Mouse (Mus musculus) embryonic facial prominence, embryonic 10.5 days (tissue): ENCODE data around the gene Sim2. TPM values are rescaled to one million over a fixed set of nuclear protein-coding genes. Genes with fewer than 3 reads are reported as not detected.

ENCODE experiments used
- DNase-seq: peaks from one replicate; pipeline ENCODE4 v3.0.0-alpha.2; 2017; ENCODE audit warnings: low spot score
- H3K27ac ChIP-seq: fragments of 300-500 bp; sonication (generic); replicated peaks from 2 replicates; pipeline ENCODE4 v1.5.1; 2016; ENCODE audit warnings: mild to moderate bottlenecking
- H3K27me3 ChIP-seq: fragments of 300-500 bp; sonication (generic); replicated peaks from 2 replicates; pipeline ENCODE4 v1.6.1; 2016; ENCODE audit warnings: low read depth, mild to moderate bottlenecking; ENCODE audit not compliant: poor library complexity, severe bottlenecking
- H3K36me3 ChIP-seq: fragments of 300-500 bp; sonication (generic); replicated peaks from 2 replicates; pipeline ENCODE4 v1.6.1; 2016; ENCODE audit warnings: mild to moderate bottlenecking, moderate library complexity
- H3K4me1 ChIP-seq: fragments of 300-500 bp; sonication (generic); 2 replicates; pipeline ENCODE4 v1.6.1; 2016
- H3K4me3 ChIP-seq: fragments of 300-500 bp; sonication (generic); 2 replicates; pipeline ENCODE4 v1.5.1; 2016; ENCODE audit warnings: mild to moderate bottlenecking, moderate library complexity
- H3K9me3 ChIP-seq: fragments of 300-500 bp; sonication (generic); 2 replicates; pipeline ENCODE4 v1.6.1; 2016; ENCODE audit warnings: mild to moderate bottlenecking
- WGBS: fragments of 180-500 bp; shearing (Covaris S2); methylation state at CpG from one replicate; pipeline ENCODE4 v1.1.7; 2016; 5-methylcytosine and 5-hydroxymethylcytosine counted together
- polyA plus RNA-seq: library from polyadenylated mRNA; unstranded; fragments of >200 nt; fragmentation: Nextera tagmentation; extraction: Ambion mirVana; gene quantifications from 2 replicates; pipeline ENCODE4 v1.2.1, GENCODE M21; 2016

The Sim2 gene
- polyA plus RNA-seq, 1 experiment from 2014 or later = 1.5 TPM

DNA sequence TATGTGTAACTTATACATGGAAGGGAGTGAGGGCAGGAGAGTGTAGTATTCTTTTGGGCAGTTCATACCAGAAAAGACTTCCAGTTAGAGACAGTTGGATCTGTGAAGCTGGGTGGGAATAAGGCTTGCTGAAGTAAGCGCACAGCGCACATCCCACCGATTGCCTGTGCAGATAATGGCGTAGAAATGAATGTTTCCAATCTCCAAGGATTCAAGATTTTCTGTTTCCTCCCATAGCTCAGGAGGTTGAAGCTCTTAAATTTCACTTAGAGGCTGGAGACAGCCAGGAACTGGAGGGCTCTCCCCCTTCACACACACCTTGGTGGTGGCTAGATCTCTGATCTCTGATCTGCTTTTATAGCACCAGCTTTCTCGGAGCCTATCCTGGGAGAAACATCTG lies 3.1 kb upstream of the Sim2 start:
- 15% methylated on average over 5 of the region's 5 CpGs for WGBS
- H3K9me3 ChIP-seq = no peaks in the 10 kb centered on the region
- H3K27ac ChIP-seq = no peak overlapping the region
- H3K4me3 ChIP-seq = no peak overlapping the region
- H3K36me3 ChIP-seq = no peaks in the 10 kb centered on the region
- peaks cover 44% of the 10 kb centered on the region for H3K4me1 ChIP-seq
- DNase-seq = no peak
- peaks cover 100% of the 10 kb centered on the region for H3K27me3 ChIP-seq

DNA sequence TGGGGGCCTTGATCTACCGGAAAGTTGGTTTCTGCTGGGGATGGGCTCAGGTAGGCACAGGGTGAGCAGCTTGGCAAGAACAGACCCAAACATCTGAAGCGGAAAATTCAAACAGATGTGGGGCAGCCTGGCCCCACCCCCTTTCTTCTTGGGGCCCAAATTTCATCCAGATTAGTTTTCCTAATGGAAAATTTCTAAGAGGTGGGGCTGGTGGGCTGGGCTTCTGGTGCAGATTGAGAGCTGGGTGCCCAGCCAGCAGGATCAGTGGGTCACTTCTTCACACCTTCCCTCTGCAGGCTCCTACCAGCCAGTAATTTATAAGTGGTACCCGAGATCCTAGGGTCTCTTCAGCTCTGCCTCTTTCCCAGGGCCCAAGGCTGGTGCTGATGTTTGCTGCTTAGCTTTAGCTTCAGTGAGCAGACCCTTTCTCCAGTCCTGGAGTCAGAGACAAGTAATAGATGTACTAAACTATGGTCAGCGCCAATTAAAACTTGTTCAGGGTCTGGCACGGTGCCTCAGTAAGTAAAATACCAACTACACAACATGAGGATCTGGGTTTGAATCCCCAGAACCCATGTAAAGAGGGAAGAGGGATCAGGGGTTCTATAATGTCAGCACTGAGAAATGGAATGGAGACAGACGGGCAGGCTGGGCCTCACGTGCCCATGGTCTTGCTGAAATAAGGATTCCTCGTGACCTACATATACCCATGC lies 2.6 kb upstream of the Sim2 start:
- peak; percentile 34 for DNase-seq
- no peaks in the 10 kb centered on the region for H3K9me3 ChIP-seq
- peaks cover 49% of the 10 kb centered on the region for H3K4me1 ChIP-seq
- no peaks in the 10 kb centered on the region for H3K36me3 ChIP-seq
- H3K27me3 ChIP-seq = peaks cover 100% of the 10 kb centered on the region
- 4% methylated on average over 8 of the region's 8 CpGs for WGBS
- H3K27ac ChIP-seq = no peak overlapping the region
- no peak overlapping the region for H3K4me3 ChIP-seq

DNA sequence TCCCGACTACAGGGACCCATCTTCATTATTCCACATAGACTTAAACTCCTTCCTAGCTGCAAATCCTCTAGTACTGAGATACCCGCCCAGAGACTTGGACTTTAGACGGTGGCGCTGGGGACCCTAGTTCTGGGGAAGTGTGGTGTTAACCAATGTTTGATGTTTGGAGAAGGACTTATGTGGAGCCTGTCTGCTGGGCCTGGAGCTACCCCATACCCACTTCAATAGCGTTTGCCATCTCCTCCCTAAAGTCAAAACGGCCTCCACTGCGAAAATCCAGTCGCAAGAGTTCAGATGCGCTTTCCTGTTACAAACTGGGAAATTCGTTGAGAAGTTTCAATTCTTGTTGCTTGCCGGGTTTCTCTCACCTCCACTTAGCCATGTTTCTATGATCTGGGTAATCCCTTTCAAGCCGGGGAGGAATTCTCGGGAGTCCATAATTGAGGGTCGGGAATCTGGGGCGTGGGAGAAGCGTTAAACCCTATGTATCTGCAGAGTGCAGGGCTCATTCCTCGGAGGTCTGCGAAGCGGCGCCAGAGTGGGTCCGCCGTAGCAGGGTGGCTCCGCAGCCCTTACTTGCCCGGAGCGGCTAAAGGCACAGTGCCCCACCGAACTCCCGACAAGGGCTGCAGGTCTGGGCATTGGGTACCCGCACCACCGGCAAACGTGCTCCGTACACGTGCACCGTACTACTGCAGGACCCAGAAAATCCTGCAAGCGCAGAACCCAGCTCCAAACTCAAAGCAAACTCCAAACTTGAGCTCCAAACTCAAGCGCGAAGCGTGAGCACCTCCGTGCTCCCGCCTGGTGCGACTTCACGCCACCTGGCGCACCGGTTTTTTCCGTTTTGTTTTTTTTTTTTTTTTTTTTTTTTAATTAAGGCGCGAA lies 1.5 kb upstream of the Sim2 start:
- peaks cover 100% of the 10 kb centered on the region for H3K27me3 ChIP-seq
- H3K4me3 ChIP-seq = peak overlapping the region; percentile 33

DNA sequence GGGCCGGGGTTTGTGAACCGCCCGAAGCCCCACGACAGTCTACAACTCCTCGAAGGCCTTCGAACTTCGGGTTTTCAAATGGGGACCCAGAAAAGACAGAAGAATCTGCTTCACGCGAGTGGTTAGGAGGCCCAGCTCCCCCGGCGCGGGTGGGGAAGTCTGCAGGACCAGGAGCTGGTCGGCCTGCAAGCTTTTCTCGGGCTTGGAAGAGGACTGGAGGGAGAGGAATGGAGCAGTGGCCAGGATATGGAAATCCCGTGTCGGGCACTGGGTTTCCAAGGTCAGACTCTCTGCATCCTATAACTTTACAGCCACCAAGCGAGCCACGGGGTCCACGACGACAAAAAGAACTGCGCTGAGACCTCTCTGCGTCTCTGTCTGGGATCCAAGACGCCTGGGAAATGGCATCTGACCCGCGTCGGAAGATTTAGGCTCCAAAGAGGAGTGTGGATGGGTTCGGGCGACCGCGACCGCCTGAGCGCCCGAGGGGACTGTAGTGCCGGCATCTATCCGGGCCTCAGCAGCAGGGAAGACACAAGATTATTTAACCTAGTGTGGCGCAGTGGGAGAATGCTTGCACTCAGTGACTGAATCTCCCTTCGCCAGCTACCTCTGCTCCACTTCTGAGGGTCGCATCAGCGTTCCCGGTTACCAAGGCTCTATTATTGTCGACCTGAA lies 744 bp upstream of the Sim2 start:
- peak; percentile 70 for DNase-seq
- WGBS = under 1% methylated on average over 41 of the region's 41 CpGs
- Histone ChIP-seq H3K27me3 (peaks cover 100% of the 10 kb centered on the region), H3K36me3 (no peaks in the 10 kb centered on the region), H3K27ac (peak overlapping the region; percentile 75; the same call in 1 of the 2 replicates), H3K9me3 (no peaks in the 10 kb centered on the region), H3K4me1 (peaks cover 51% of the 10 kb centered on the region), H3K4me3 (peak overlapping the region; percentile 56)

More for the DNA sequence above, 1.5 kb upstream of the Sim2 start:
- WGBS = under 1% methylated on average over 46 of the region's 46 CpGs
- Histone ChIP-seq H3K4me1 (peaks cover 52% of the 10 kb centered on the region), H3K27ac (0 out of 2 replicates have a peak overlapping the region, but pooled peaks have one; percentile 6), H3K9me3 (no peaks in the 10 kb centered on the region), H3K36me3 (no peaks in the 10 kb centered on the region)
- DNase-seq = peak; percentile 66

DNA sequence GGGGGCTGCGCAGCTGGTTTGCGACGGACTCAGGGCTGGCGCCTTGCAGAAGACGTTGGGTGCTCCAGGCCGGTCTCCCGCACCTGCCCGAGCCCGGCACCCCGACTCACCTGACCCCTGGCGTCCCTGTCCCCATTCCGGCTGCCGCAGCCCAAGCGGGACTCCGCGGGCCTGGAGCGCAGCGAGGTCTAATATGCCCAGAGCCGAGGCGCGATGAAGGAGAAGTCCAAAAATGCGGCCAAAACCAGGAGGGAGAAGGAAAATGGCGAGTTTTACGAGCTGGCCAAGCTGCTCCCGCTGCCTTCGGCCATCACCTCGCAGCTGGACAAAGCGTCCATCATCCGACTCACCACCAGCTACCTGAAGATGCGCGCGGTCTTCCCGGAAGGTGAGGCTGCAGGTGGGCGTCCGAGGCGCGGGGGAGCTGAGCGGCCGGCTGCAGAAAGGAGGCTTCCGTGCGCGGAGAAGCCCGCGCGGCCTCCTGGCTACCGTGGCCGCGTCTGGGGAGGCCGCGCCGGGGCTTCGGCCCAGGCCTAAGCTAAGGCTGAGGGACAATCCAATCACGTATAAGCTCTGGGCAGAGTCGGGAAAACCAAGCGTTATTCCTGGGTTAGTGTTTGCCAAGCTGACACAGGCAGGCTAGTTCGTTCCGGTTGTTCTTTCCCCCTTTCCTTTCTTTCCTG lies 1.0 kb downstream of the Sim2 start:
- DNase-seq = peak; percentile 70
- WGBS = under 1% methylated on average over 57 of the region's 57 CpGs
- H3K4me3 ChIP-seq = peak overlapping the region; percentile 56
- no peaks in the 10 kb centered on the region for H3K36me3 ChIP-seq
- H3K9me3 ChIP-seq = no peaks in the 10 kb centered on the region
- peaks cover 41% of the 10 kb centered on the region for H3K4me1 ChIP-seq
- peak overlapping the region; percentile 75 for H3K27ac ChIP-seq
- peaks cover 100% of the 10 kb centered on the region for H3K27me3 ChIP-seq

DNA sequence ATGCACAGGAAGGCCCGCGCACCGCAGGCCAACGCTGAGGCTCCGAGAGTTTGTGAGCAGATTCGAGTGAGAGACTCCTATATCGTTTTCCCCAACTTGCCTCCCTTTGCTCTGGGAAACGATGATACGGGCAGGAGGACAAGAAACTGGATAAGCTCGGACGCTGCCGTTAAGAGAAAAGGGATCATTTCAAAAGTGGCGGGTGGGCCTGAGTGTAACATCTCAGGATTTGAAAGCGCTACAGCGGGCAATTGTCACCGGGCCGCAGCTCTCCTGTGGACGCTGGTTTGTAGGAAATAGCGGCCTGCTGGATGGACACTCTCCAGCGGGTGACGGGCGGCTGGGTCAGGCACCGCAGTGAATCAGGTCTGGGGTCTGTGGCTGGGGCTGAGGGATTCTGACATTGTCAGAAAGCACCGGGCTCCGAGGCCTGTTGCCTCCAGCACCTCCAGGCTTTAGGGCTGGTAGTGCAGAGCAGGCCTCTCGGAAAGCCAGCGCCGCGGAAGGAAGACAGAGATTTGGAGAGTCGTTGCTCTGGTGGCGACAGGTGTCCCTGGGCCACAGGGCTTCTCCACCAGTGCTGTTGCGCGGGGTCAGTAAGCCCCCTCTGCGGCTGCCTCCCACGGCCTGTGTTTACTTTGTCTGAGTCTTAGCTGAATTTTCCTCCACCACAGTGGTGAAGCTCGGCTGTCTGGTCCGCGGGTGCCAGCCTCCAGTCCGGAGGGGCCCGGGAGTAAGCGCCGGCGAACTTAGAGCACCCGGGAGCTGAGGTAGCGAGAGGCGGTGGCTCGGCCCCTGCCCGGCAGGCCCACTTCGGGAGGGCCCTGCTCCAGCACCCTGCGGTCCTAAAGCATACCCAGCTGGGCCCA lies 2.2 kb downstream of the Sim2 start:
- Histone ChIP-seq H3K4me3 (peak overlapping the region; percentile 56), H3K9me3 (no peaks in the 10 kb centered on the region), H3K27me3 (peaks cover 100% of the 10 kb centered on the region), H3K36me3 (no peaks in the 10 kb centered on the region), H3K27ac (peak overlapping the region; percentile 44; the same call in 1 of the 2 replicates), H3K4me1 (peaks cover 35% of the 10 kb centered on the region)
- peak; percentile 70 for DNase-seq
- under 1% methylated on average over 50 of the region's 50 CpGs for WGBS

DNA sequence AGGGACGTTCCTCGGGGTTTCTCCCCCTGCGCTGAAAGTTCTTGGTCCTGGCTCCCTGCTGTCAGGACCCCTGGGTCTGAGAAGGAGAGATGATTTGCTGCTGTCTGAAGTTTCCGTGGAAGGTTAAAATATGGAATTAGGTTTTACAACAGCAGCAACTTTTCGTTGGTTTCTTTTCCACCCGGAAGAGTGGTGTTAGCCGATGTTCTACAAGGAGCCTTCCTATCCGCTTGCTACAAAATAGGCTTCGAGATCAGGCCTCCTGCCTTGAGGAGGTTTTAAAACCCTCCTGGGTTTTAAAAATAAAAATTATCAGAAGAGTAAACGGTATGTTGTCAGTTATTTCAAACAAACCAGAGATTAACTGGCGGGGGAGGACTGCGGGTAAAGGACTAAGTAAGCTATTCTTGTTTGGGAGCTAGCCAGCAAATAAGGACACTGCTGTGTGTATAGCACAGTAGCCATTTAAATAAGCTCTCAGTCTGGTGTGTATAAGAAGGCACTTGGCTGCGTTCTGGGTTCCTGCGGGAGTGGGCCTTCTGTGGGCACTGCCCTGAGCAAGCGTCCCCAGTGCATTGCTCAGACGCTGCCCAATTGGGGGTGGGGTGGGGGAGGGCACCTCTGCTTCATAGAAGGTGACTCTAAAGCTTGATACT lies 3.0 kb downstream of the Sim2 start:
- Histone ChIP-seq H3K36me3 (no peaks in the 10 kb centered on the region), H3K27me3 (peaks cover 100% of the 10 kb centered on the region), H3K4me3 (peak overlapping the region; percentile 56), H3K27ac (no peak overlapping the region), H3K9me3 (no peaks in the 10 kb centered on the region), H3K4me1 (peaks cover 37% of the 10 kb centered on the region)
- WGBS = 4% methylated on average over 16 of the region's 16 CpGs
- no peak for DNase-seq

DNA sequence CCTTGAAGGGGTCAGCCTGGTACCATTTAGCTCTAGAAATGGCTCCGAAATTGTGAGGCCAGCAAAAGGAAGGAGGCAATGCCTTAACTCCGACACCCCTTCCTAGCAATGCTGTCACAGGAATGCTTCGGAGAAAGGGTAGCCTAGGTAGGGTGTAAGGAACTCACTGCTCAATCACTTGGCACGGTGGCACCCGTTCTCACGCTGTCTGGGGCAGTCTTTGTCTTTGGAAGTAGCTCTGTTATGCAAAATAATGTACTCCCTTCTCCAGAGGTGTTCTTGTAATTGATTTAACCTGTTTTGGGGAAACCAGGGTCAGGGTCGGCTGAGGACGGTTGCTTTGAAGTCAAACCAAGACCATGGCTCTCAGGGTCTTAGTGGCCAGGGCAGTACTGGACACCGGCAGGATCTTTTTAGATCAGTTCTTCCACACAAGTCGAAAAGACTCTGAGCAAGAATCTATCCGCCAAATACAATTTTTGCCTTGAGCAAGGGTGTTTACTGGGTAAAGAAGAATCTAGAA lies 3.6 kb downstream of the Sim2 start:
- DNase-seq = peak; percentile 45
- Histone ChIP-seq H3K36me3 (no peaks in the 10 kb centered on the region), H3K27ac (no peak overlapping the region), H3K4me3 (peak overlapping the region; percentile 56), H3K9me3 (no peaks in the 10 kb centered on the region), H3K4me1 (peaks cover 43% of the 10 kb centered on the region), H3K27me3 (peaks cover 100% of the 10 kb centered on the region)
- 1% methylated on average over 11 of the region's 11 CpGs for WGBS

DNA sequence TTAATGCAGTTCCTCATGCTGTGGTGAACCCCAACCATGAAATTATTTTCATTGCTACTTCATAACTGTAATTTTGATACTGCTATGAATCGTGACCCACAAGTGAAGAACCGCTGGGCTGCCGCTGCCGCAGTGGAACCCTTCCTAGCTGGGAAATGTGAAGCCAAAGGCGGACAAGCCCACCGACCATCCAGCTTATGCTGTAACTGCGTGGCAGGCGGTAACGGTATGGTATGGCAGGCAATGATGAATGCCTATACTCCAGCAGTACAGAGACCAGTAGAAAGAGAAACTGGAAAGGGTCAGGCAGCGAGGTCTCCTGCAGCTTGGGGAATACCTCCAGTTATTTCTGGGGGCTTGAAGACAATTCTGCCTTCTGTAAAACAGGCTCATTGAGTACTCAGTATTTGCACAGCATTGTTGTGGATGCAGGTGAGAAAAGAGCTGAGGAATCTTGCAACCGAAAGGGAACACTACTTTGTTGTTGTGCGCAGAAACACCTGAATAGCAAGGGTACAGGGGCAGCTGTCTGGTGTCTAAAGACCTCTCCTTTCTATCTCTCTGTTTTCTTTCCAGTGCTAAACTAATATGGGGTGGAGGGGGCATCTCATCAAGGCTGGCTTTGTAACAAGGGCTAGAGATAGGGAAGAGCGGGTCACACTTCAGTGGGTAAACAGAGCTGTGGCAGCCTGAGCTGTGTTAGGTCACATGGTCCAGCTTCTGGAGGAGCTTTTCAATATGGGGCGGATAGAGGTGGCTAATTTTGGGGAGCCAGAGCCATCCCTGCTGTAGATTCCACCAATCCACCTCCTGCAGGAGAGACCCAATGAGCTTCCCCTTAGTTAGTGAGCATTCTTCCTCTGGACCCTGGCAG lies 4.3 kb downstream of the Sim2 start:
- H3K9me3 ChIP-seq = no peaks in the 10 kb centered on the region
- H3K4me3 ChIP-seq = peak overlapping the region; percentile 27; the same call in 1 of the 2 replicates
- WGBS = 5% methylated on average over 14 of the region's 14 CpGs
- H3K27ac ChIP-seq = no peak overlapping the region
- no peaks in the 10 kb centered on the region for H3K36me3 ChIP-seq
- peak; percentile 46 for DNase-seq
- peaks cover 100% of the 10 kb centered on the region for H3K27me3 ChIP-seq
- H3K4me1 ChIP-seq = peaks cover 46% of the 10 kb centered on the region

DNA sequence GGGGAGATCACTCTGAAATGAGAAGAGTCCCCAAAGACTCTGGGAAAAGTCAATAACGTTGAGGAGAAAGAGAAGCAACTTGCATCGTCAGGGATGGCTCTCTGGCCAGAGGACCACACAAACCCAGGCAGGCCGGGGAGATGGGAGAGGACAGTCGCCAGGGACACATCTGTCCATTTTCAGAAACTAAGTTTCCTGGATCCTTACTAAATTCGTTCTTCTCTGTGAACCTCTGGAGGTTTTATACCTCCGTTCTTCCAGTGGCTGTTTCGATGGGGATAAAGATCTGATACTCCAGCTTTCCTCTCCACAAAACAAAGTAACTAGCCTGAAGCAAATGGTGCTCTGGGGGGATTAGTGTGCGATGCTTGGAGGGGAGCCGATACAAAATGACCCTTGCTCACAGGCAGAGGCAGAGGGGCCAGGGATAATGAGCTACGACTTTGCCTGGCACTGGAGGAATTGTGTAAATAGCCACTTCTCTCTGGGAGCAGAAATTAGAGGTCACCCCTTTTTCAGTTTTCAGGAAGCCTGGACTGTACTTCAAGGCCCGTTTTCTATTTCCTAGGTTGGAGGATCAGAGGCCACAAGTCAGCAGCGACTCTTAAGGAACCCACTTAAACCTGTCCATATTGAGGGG lies 7.9 kb downstream of the Sim2 start:
- H3K27ac ChIP-seq = no peak overlapping the region
- no peaks in the 10 kb centered on the region for H3K9me3 ChIP-seq
- H3K27me3 ChIP-seq = peaks cover 100% of the 10 kb centered on the region
- DNase-seq = peak; percentile 44
- H3K36me3 ChIP-seq = no peaks in the 10 kb centered on the region
- peaks cover 43% of the 10 kb centered on the region for H3K4me1 ChIP-seq
- no peak overlapping the region for H3K4me3 ChIP-seq
- 1% methylated on average over 12 of the region's 12 CpGs for WGBS
